Mouse (Mus musculus) embryonic fibroblast, embryonic 13.5 days (primary cell): ENCODE data around the gene Ucn3.

Experiments used
- CTCF ChIP-seq: IDR thresholded peaks from 2 replicates; pipeline ENCODE4 v1.5.1; 2011; ENCODE audit warnings: mild to moderate bottlenecking, control low read depth, low read length, moderate library complexity, borderline replicate concordance; ENCODE audit not compliant: insufficient read depth
- POLR2A ChIP-seq: IDR thresholded peaks from 2 replicates; pipeline ENCODE4 v1.6.1; 2011; ENCODE audit warnings: low read depth, mild to moderate bottlenecking, control low read depth, low read length, moderate library complexity

- no peak for TF ChIP-seq POLR2A
- TF ChIP-seq CTCF, result no peak
Observed at GRCm38 (mm10) chr13:3908262-3908661, 36.9 kb downstream of the Ucn3 start.
